Mouse (Mus musculus): Measurements from ENCODE around the gene Taok3. TPM values are rescaled to one million over a fixed set of nuclear protein-coding genes. Genes with fewer than 3 reads are reported as not detected.

Gene Taok3
- polyA plus RNA-seq, 1 experiment from 2014 or later: 58.1 TPM

- 92% methylated on average over 6 of the region's 6 CpGs for WGBS
- Histone ChIP-seq H3K27me3 (replicated peaks; ENCODE audit: control insufficient read depth, insufficient read depth, low read length) (0 out of 2 replicates have a peak, but pooled peaks cover 2% of the 10 kb centered on the region), H3K36me3 (ENCODE audit: control insufficient read depth, insufficient read depth) (no peaks in the 10 kb centered on the region), H3K9me3 (ENCODE audit: control insufficient read depth, low read length) (no peaks in the 10 kb centered on the region), H3K4me2 (ENCODE audit: low read length) (no peak overlapping the region), H3K4me1 (replicated peaks; ENCODE audit: control insufficient read depth, insufficient read depth, low read length) (peaks cover 19% of the 10 kb centered on the region), H3K4me3 (replicated peaks; ENCODE audit: low read length) (no peak overlapping the region), H3K27ac (ENCODE audit: low read length) (no peak overlapping the region), H3K9ac (replicated peaks; ENCODE audit: low read depth, low read length) (no peak overlapping the region)
- ATAC-seq: no peak
Observed at GRCm38 (mm10) chr5:117123102-117123501, 3.2 kb downstream of the Taok3 start.

- 0 out of 2 replicates have a peak, but pooled peaks cover 2% of the 10 kb centered on the region for H3K27me3 ChIP-seq (replicated peaks; ENCODE audit: control insufficient read depth, insufficient read depth, low read length)
- peaks cover 19% of the 10 kb centered on the region for H3K4me1 ChIP-seq (replicated peaks; ENCODE audit: control insufficient read depth, insufficient read depth, low read length)
- H3K4me2 ChIP-seq (ENCODE audit: low read length): no peak overlapping the region
- H3K36me3 ChIP-seq (ENCODE audit: control insufficient read depth, insufficient read depth): no peaks in the 10 kb centered on the region
- no peak overlapping the region for H3K9ac ChIP-seq (replicated peaks; ENCODE audit: low read depth, low read length)
- no peak for ATAC-seq
- no peak overlapping the region for H3K27ac ChIP-seq (ENCODE audit: low read length)
- H3K4me3 ChIP-seq (replicated peaks; ENCODE audit: low read length): no peak overlapping the region
- H3K9me3 ChIP-seq (ENCODE audit: control insufficient read depth, low read length): no peaks in the 10 kb centered on the region
- 89% methylated on average over 4 of the region's 4 CpGs for WGBS
Observed at GRCm38 (mm10) chr5:117123840-117124239, 3.9 kb downstream of the Taok3 start.

GRCm38 (mm10) chr5:117125482-117126346 lies 5.8 kb downstream of the Taok3 start:
- Histone ChIP-seq H3K4me1 (replicated peaks; ENCODE audit: control insufficient read depth, insufficient read depth, low read length) (peaks cover 11% of the 10 kb centered on the region), H3K27me3 (replicated peaks; ENCODE audit: control insufficient read depth, insufficient read depth, low read length) (0 out of 2 replicates have a peak, but pooled peaks cover 2% of the 10 kb centered on the region), H3K9me3 (ENCODE audit: control insufficient read depth, low read length) (no peaks in the 10 kb centered on the region), H3K4me2 (ENCODE audit: low read length) (no peak overlapping the region), H3K27ac (ENCODE audit: low read length) (no peak overlapping the region), H3K9ac (replicated peaks; ENCODE audit: low read depth, low read length) (no peak overlapping the region), H3K4me3 (replicated peaks; ENCODE audit: low read length) (no peak overlapping the region), H3K36me3 (ENCODE audit: control insufficient read depth, insufficient read depth) (no peaks in the 10 kb centered on the region)
- 82% methylated on average over 16 of the region's 16 CpGs for WGBS
- ATAC-seq: no peak

- WGBS: 86% methylated on average over 4 of the region's 4 CpGs
- Histone ChIP-seq H3K27ac (ENCODE audit: low read length) (no peak overlapping the region), H3K9me3 (ENCODE audit: control insufficient read depth, low read length) (no peaks in the 10 kb centered on the region), H3K27me3 (replicated peaks; ENCODE audit: control insufficient read depth, insufficient read depth, low read length) (no peaks in the 10 kb centered on the region), H3K36me3 (ENCODE audit: control insufficient read depth, insufficient read depth) (no peaks in the 10 kb centered on the region), H3K4me1 (replicated peaks; ENCODE audit: control insufficient read depth, insufficient read depth, low read length) (no peaks in the 10 kb centered on the region), H3K4me2 (ENCODE audit: low read length) (no peak overlapping the region), H3K4me3 (replicated peaks; ENCODE audit: low read length) (no peak overlapping the region), H3K9ac (replicated peaks; ENCODE audit: low read depth, low read length) (no peak overlapping the region)
- no peak for ATAC-seq
Observed at GRCm38 (mm10) chr5:117127051-117127450, 7.1 kb downstream of the Taok3 start.

GRCm38 (mm10) chr5:117130726-117131125 lies 10.8 kb downstream of the Taok3 start:
- no peak overlapping the region for H3K9ac ChIP-seq (replicated peaks; ENCODE audit: low read depth, low read length)
- WGBS: 92% methylated on average over 15 of the region's 15 CpGs

GRCm38 (mm10) chr5:117133446-117134065 lies 13.6 kb downstream of the Taok3 start:
- ATAC-seq: no peak
- Histone ChIP-seq H3K4me1 (replicated peaks; ENCODE audit: control insufficient read depth, insufficient read depth, low read length) (peaks cover 3% of the 10 kb centered on the region; the same call in 1 of the 2 replicates), H3K27ac (ENCODE audit: low read length) (no peak overlapping the region), H3K9me3 (ENCODE audit: control insufficient read depth, low read length) (no peaks in the 10 kb centered on the region), H3K9ac (replicated peaks; ENCODE audit: low read depth, low read length) (no peak overlapping the region), H3K4me3 (replicated peaks; ENCODE audit: low read length) (no peak overlapping the region), H3K27me3 (replicated peaks; ENCODE audit: control insufficient read depth, insufficient read depth, low read length) (no peaks in the 10 kb centered on the region), H3K36me3 (ENCODE audit: control insufficient read depth, insufficient read depth) (no peaks in the 10 kb centered on the region), H3K4me2 (ENCODE audit: low read length) (no peak overlapping the region)
- 91% methylated on average over 17 of the region's 17 CpGs for WGBS

More at GRCm38 (mm10) chr5:117130726-117131125, 10.8 kb downstream of the Taok3 start:
- no peak overlapping the region for H3K27ac ChIP-seq (ENCODE audit: low read length)
- no peak overlapping the region for H3K4me2 ChIP-seq (ENCODE audit: low read length)
- H3K4me1 ChIP-seq (replicated peaks; ENCODE audit: control insufficient read depth, insufficient read depth, low read length): peaks cover under 1% of the 10 kb centered on the region; the same call in 1 of the 2 replicates
- ATAC-seq: no peak
- no peak overlapping the region for H3K4me3 ChIP-seq (replicated peaks; ENCODE audit: low read length)
- no peaks in the 10 kb centered on the region for H3K36me3 ChIP-seq (ENCODE audit: control insufficient read depth, insufficient read depth)
- no peaks in the 10 kb centered on the region for H3K27me3 ChIP-seq (replicated peaks; ENCODE audit: control insufficient read depth, insufficient read depth, low read length)
- H3K9me3 ChIP-seq (ENCODE audit: control insufficient read depth, low read length): no peaks in the 10 kb centered on the region

- ATAC-seq: no peak
- WGBS: 81% methylated on average over 19 of the region's 19 CpGs
- Histone ChIP-seq H3K4me2 (ENCODE audit: low read length) (no peak overlapping the region), H3K4me3 (replicated peaks; ENCODE audit: low read length) (no peak overlapping the region), H3K9ac (replicated peaks; ENCODE audit: low read depth, low read length) (no peak overlapping the region), H3K36me3 (ENCODE audit: control insufficient read depth, insufficient read depth) (no peaks in the 10 kb centered on the region), H3K27me3 (replicated peaks; ENCODE audit: control insufficient read depth, insufficient read depth, low read length) (no peaks in the 10 kb centered on the region), H3K4me1 (replicated peaks; ENCODE audit: control insufficient read depth, insufficient read depth, low read length) (peaks cover 3% of the 10 kb centered on the region; the same call in 1 of the 2 replicates), H3K9me3 (ENCODE audit: control insufficient read depth, low read length) (no peaks in the 10 kb centered on the region), H3K27ac (ENCODE audit: low read length) (no peak overlapping the region)
Observed at GRCm38 (mm10) chr5:117134066-117134888, 14.3 kb downstream of the Taok3 start.

GRCm38 (mm10) chr5:117134889-117135456 lies 15.0 kb downstream of the Taok3 start:
- H3K36me3 ChIP-seq (ENCODE audit: control insufficient read depth, insufficient read depth): no peaks in the 10 kb centered on the region
- no peaks in the 10 kb centered on the region for H3K9me3 ChIP-seq (ENCODE audit: control insufficient read depth, low read length)
- no peak overlapping the region for H3K9ac ChIP-seq (replicated peaks; ENCODE audit: low read depth, low read length)
- 76% methylated on average over 3 of the region's 3 CpGs for WGBS
- H3K27me3 ChIP-seq (replicated peaks; ENCODE audit: control insufficient read depth, insufficient read depth, low read length): no peaks in the 10 kb centered on the region
- no peak overlapping the region for H3K4me2 ChIP-seq (ENCODE audit: low read length)
- H3K4me3 ChIP-seq (replicated peaks; ENCODE audit: low read length): no peak overlapping the region
- peaks cover 3% of the 10 kb centered on the region; the same call in 1 of the 2 replicates for H3K4me1 ChIP-seq (replicated peaks; ENCODE audit: control insufficient read depth, insufficient read depth, low read length)
- H3K27ac ChIP-seq (ENCODE audit: low read length): no peak overlapping the region
- ATAC-seq: no peak
